Mouse (Mus musculus) limb, embryonic 15.5 days (tissue): ENCODE results near the gene Pex11b. TPM values are rescaled to one million over a fixed set of nuclear protein-coding genes. Genes with fewer than 3 reads are reported as not detected.

Source experiments
- ATAC-seq: fragments of 200-750 bp; cut with Nextera tagmentation; 2 replicates; pipeline ENCODE4 v1.8.0; 2017; ENCODE audit warnings: low read depth, moderate TSS enrichment; ENCODE audit not compliant: insufficient number of reproducible peaks, low FRiP score, low TSS enrichment
- H3K27ac ChIP-seq: fragments of 300-500 bp; sonication (generic); 2 replicates; pipeline ENCODE4 v1.5.1; 2015; ENCODE audit warnings: moderate library complexity, mild to moderate bottlenecking, inconsistent platforms
- H3K27me3 ChIP-seq: fragments of 300-500 bp; sonication (generic); 2 replicates; pipeline ENCODE4 v1.6.1; 2015; ENCODE audit warnings: inconsistent platforms
- H3K36me3 ChIP-seq: fragments of 300-500 bp; sonication (generic); 2 replicates; pipeline ENCODE4 v1.6.1; 2015; ENCODE audit warnings: inconsistent platforms
- H3K4me1 ChIP-seq: fragments of 300-500 bp; sonication (generic); 2 replicates; pipeline ENCODE4 v1.6.1; 2015; ENCODE audit warnings: inconsistent platforms
- H3K4me2 ChIP-seq: fragments of 300-500 bp; sonication (generic); 2 replicates; pipeline ENCODE4 v1.6.1; 2015; ENCODE audit warnings: mild to moderate bottlenecking, inconsistent platforms
- H3K4me3 ChIP-seq: fragments of 300-500 bp; sonication (generic); 2 replicates; pipeline ENCODE4 v1.5.1; 2015; ENCODE audit warnings: mild to moderate bottlenecking, inconsistent platforms
- H3K9ac ChIP-seq: fragments of 300-500 bp; sonication (generic); 2 replicates; pipeline ENCODE4 v1.6.1; 2015; ENCODE audit warnings: inconsistent platforms
- H3K9me3 ChIP-seq: fragments of 300-500 bp; sonication (generic); 2 replicates; pipeline ENCODE4 v1.6.1; 2016; ENCODE audit warnings: inconsistent platforms
- WGBS: fragments of 180-500 bp; shearing (Covaris S2); methylation state at CpG from one replicate; pipeline ENCODE4 v1.1.7; 2015; 5-methylcytosine and 5-hydroxymethylcytosine counted together
- polyA plus RNA-seq: library from polyadenylated mRNA; unstranded; fragments of >200 nt; fragmentation: Nextera tagmentation; extraction: Ambion mirVana; gene quantifications from 2 replicates; pipeline ENCODE4 v1.2.1, GENCODE M21; 2015

Gene Pex11b
- polyA plus RNA-seq, result 56.6 and 57.5 TPM in 2 replicates

DNA sequence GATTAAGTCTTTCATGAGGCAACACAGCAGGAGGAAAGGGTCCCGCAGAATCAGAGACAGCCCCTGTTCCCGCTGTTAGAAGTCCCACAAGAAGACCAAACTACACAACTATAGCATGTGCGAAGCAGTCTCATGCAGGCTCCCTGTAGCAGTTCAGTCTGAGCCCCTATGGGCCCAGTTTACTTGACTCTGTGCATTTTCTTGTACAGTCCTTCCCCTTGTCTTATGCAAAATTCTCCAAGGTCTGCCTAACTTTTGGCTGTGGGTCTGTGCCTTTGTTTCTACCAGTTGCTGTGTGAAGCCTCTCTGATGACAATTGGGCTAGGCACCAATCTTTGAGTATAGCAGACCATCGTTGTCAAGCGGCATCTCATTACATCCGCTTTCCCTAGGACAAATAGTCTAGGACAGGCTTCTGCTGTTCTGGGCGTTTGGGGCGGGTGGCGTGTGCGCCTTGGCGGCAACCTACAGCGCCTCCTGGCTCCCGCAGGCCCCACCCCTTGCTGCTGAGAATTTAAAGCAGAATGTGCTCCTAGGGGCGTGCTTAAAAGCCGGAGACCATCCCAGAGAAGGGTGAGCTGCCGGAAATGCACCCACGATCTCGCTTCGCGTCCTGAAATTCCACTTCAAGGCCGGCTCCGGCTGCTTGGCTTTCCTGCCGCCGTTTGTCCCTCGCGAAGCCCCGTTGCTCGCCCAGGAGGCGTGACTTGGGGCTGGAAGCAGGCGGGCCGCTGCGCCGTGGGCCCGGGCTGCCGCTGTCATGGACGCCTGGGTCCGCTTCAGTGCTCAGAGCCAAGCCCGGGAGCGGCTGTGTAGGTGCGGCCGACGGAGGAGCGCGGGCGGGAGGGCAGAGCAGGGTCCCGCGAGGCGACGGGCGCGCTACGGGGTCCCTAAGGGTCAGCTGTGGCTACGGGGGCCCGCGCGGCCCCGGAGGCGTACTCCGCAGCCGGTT is at the start of gene Pex11b, which contains the start of gene Gm42957:
Gene Pex11b, plus strand, starts transcription at position 449 of the 952 bp plus-strand sequence.
Gene Gm42957, plus strand, starts transcription at position 547 of the 952 bp plus-strand sequence.
- peaks cover 55% of the 10 kb centered on the region for H3K36me3 ChIP-seq
- peak within 1 kb of the TSS; percentile 95 for H3K9ac ChIP-seq
- no peaks in the 10 kb centered on the region for H3K9me3 ChIP-seq
- ATAC-seq, result peak; percentile 85
- H3K27ac ChIP-seq, result peak within 1 kb of the TSS; percentile 90
- WGBS, result 1% methylated on average over 60 of the region's 60 CpGs
- H3K4me2 ChIP-seq, result peak within 1 kb of the TSS; percentile 57
- peak within 1 kb of the TSS; percentile 90 for H3K4me3 ChIP-seq
- peaks cover 28% of the 10 kb centered on the region for H3K4me1 ChIP-seq
- H3K27me3 ChIP-seq, result no peaks in the 10 kb centered on the region

DNA sequence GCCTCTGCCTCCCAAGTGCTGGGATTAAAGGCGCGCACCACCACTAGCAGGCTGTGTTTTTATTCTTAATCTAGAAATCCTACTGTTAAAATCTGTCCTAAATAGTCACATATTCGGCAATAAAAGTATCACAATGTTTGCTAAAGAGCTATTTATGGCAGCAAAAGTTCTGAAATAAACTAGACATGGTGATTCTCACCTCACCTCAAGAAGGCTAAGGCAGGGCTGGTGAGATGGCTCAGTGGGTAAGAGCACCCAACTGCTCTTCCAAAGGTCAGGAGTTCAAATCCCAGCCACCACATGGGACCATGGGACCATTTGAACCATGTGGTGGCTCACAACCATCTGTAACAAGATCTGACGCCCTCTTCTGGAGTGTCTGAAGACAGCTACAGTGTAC is 44.5 kb upstream of the Pex11b start:
- Histone ChIP-seq H3K4me3 (no peak overlapping the region), H3K27ac (no peak overlapping the region), H3K4me1 (peaks cover 6% of the 10 kb centered on the region), H3K27me3 (no peaks in the 10 kb centered on the region), H3K9ac (no peak overlapping the region), H3K36me3 (no peaks in the 10 kb centered on the region), H3K9me3 (no peaks in the 10 kb centered on the region), H3K4me2 (no peak overlapping the region)
- WGBS, result 77% methylated on average over 4 of the region's 4 CpGs
- ATAC-seq, result no peak

DNA sequence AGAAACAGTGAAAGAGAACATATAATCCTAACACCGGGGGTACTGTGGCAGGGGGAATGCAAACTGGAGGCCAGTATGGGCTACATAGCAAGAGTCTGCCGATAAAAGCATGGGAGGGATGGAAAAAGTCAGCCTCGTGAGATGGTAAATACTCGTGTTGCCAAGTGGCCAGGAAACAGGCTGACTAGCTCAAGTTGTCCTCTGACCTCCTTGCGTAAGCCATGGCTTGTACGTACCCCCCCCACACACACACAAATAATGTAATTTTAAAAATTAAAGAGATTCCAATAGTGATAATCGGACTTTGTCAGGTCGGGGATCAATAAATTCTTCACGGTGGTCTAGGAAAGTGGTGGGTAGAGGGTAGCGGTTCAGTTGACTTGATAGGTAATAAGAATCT is 41.8 kb upstream of the Pex11b start:
- H3K9ac ChIP-seq, result peak overlapping the region; percentile 58
- peak overlapping the region; percentile 89; the same call in 1 of the 2 replicates for H3K27ac ChIP-seq
- ATAC-seq, result no peak
- peaks cover 5% of the 10 kb centered on the region; the same call in 1 of the 2 replicates for H3K27me3 ChIP-seq
- H3K4me1 ChIP-seq, result peaks cover 34% of the 10 kb centered on the region
- H3K9me3 ChIP-seq, result no peaks in the 10 kb centered on the region
- H3K4me2 ChIP-seq, result peak overlapping the region; percentile 75
- peak overlapping the region; percentile 75 for H3K4me3 ChIP-seq
- no peaks in the 10 kb centered on the region for H3K36me3 ChIP-seq
- WGBS, result under 1% methylated on average over 10 of the region's 10 CpGs

DNA sequence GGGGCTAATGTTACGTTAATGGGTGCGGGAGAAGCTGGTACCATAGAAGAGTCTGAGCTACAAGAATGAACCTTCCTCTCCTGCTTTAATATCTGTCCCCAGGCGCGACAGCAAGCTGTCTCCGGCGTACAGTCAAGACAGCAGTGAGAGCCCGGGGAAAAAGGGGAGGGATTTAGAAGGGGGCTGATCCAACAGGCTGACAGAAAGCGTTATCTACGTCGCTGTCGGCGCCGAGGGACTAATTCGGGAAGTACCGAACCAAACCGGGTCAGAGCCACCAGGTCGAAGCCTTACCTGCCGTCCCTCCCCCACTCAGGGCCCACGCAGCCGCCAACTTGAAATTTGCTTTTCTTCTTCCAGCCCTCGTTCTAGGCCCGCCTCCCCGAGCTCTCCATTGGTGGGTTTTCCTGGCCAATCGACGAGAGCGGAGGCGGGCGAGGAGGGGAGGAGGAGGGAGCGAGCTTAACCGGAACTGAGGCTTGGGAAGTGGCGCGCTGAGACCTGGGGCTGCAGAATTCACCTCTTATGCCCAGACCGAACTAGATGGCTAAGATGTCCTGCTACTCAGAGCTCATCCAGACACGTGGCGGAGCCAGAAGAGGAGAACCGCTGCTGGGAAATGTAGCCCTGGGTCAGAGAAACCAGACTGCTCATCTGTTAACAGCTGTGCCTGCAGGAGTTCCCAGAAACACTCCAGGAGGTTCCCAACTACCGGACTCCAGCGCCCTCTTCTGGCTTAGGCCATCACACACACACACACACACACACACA is 41.2 kb upstream of the Pex11b start, which contains the start of gene Polr3gl:
Gene Polr3gl, minus strand, starts transcription at position 392 of the 771 bp plus-strand sequence.
- WGBS, result under 1% methylated on average over 38 of the region's 38 CpGs
- peak within 1 kb of the TSS; percentile 75 for H3K4me3 ChIP-seq
- ATAC-seq, result peak; percentile 87

DNA sequence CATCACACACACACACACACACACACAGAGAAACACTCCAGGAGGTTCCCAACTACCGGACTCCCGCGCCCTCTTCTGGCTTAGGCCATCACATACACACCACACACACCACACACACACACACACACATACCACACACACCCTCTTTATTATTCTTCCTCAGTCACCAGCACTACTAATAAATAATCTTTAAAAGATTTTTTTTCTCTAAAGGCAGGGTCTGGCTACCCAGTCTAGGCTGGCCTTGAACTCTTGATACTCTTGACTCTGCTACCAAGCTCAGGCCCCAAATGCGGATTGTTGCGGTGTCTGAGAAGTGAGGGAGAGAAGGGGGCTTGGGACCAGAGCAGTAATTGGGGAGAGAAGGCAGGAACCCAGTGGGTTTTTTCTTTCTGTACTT is 40.3 kb upstream of the Pex11b start:
- Histone ChIP-seq H3K4me2 (no peak overlapping the region), H3K9ac (no peak overlapping the region), H3K4me3 (no peak overlapping the region), H3K36me3 (no peaks in the 10 kb centered on the region), H3K4me1 (peaks cover 44% of the 10 kb centered on the region), H3K9me3 (no peaks in the 10 kb centered on the region), H3K27ac (no peak overlapping the region), H3K27me3 (peaks cover 9% of the 10 kb centered on the region; the same call in 1 of the 2 replicates)
- ATAC-seq, result no peak
- WGBS, result 74% methylated on average over 5 of the region's 5 CpGs

More for the DNA sequence above, 41.2 kb upstream of the Pex11b start, which contains the start of gene Polr3gl:
- Histone ChIP-seq H3K27ac (peak within 1 kb of the TSS; percentile 89), H3K4me1 (peaks cover 39% of the 10 kb centered on the region), H3K27me3 (peaks cover 5% of the 10 kb centered on the region; the same call in 1 of the 2 replicates), H3K36me3 (no peaks in the 10 kb centered on the region), H3K4me2 (peak within 1 kb of the TSS; percentile 75), H3K9me3 (no peaks in the 10 kb centered on the region), H3K9ac (peak within 1 kb of the TSS; percentile 58)

DNA sequence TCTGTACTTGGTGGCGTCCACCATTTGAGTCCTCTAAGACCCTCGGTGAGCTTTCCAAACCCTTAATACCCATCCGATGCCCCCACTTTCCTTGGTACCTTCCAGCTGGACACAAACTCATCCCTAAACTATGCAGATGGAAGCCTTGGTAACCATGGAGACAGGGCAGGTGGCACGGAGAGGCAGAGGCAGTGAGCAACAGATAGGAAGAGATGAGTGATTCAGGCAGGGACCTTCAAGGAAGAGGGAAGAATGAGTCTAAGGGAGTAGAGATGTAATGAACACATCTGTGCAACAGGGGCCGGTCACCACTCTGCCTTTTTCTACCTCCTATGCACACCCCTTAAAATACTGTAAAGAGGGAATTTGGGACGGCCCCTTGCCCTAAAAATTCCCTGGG is 39.5 kb upstream of the Pex11b start:
- Histone ChIP-seq H3K9me3 (no peaks in the 10 kb centered on the region), H3K4me3 (peak overlapping the region; percentile 55), H3K27me3 (peaks cover 9% of the 10 kb centered on the region; the same call in 1 of the 2 replicates), H3K36me3 (no peaks in the 10 kb centered on the region), H3K4me1 (peaks cover 46% of the 10 kb centered on the region), H3K27ac (no peak overlapping the region), H3K4me2 (peak overlapping the region; percentile 95), H3K9ac (no peak overlapping the region)
- ATAC-seq, result no peak
- WGBS, result 23% methylated on average over 6 of the region's 6 CpGs

DNA sequence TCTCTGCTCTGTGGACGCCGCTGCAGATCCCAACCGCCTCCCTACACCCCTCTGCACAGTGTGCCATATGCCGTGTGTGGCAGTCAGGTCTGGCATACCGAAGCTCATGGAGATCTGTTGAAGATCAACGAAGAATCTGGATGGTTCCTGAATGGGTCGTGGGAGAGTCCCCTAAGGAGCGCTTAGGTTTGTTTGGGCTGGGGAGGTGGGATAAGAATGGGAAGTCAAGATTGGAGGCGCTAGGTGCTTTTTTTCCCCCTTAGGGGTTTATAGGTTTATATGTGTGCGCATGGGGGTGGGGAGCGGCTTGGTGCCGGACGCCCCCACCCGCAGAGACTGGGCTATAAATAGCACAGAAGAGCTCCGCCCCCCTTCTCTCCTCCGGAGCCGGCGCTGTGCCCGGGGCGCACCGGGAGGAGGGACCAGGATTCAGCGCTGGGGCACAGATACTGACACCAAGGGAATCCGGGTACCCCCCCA is 38.9 kb upstream of the Pex11b start, which contains the start of gene Ankrd34a:
Gene Ankrd34a, plus strand, starts transcription at position 409 of the 480 bp plus-strand sequence.
- Histone ChIP-seq H3K9me3 (no peaks in the 10 kb centered on the region), H3K27ac (peak within 1 kb of the TSS; percentile 74), H3K9ac (peak within 1 kb of the TSS; percentile 60), H3K27me3 (peaks cover 9% of the 10 kb centered on the region; the same call in 1 of the 2 replicates), H3K36me3 (no peaks in the 10 kb centered on the region), H3K4me2 (peak within 1 kb of the TSS; percentile 95), H3K4me1 (peaks cover 46% of the 10 kb centered on the region), H3K4me3 (peak within 1 kb of the TSS; percentile 55)
- ATAC-seq, result no peak
- 1% methylated on average over 19 of the region's 23 CpGs for WGBS

DNA sequence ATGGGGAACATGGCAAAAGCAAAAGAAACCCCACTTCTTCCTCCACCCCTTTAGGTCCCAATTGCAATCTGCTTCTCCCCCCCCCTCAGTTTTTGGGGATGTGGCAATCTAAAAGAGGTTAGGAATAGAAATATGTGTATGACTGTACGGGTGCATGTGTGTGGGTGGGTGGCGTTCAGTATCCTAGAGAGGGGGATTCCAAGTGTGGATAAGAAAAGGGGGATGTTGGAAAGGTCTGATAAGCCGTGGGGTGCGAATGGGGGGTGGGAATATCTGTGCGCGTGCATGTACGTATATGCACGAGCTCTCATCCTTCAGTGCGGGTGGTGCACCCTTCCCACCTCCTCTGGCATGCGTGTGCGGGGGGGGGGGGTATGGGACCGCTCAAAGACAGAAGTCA is 38.3 kb upstream of the Pex11b start:
- H3K9ac ChIP-seq, result peak overlapping the region; percentile 60
- peak overlapping the region; percentile 74; the same call in 1 of the 2 replicates for H3K27ac ChIP-seq
- H3K9me3 ChIP-seq, result no peaks in the 10 kb centered on the region
- H3K27me3 ChIP-seq, result peaks cover 9% of the 10 kb centered on the region; the same call in 1 of the 2 replicates
- peaks cover 46% of the 10 kb centered on the region for H3K4me1 ChIP-seq
- H3K36me3 ChIP-seq, result no peaks in the 10 kb centered on the region
- WGBS, result under 1% methylated on average over 10 of the region's 12 CpGs
- H3K4me2 ChIP-seq, result peak overlapping the region; percentile 95
- peak overlapping the region; percentile 55 for H3K4me3 ChIP-seq
- no peak for ATAC-seq

DNA sequence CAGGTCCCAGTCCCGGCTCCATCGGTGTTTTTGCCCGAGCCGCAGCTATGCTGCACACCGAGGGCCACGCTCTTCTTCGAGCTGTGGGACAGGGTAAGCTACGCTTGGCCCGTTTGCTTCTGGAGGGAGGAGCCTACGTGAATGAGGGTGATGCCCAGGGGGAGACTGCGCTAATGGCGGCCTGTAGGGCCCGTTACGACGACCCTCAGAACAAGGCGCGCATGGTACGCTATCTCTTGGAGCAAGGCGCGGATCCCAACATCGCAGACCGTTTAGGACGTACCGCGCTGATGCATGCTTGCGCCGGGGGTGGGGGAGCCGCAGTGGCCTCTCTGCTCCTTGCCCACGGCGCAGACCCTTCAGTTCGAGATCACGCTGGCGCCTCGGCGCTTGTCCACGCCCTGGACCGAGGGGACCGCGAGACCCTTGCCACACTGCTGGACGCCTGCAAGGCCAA is 37.7 kb upstream of the Pex11b start:
- H3K9ac ChIP-seq, result peak overlapping the region; percentile 60
- under 1% methylated on average over 40 of the region's 40 CpGs for WGBS
- H3K27me3 ChIP-seq, result peaks cover 9% of the 10 kb centered on the region; the same call in 1 of the 2 replicates
- peak overlapping the region; percentile 74 for H3K27ac ChIP-seq
- H3K4me3 ChIP-seq, result peak overlapping the region; percentile 55
- H3K9me3 ChIP-seq, result no peaks in the 10 kb centered on the region
- no peaks in the 10 kb centered on the region for H3K36me3 ChIP-seq
- H3K4me1 ChIP-seq, result peaks cover 48% of the 10 kb centered on the region
- ATAC-seq, result no peak
- H3K4me2 ChIP-seq, result peak overlapping the region; percentile 95

DNA sequence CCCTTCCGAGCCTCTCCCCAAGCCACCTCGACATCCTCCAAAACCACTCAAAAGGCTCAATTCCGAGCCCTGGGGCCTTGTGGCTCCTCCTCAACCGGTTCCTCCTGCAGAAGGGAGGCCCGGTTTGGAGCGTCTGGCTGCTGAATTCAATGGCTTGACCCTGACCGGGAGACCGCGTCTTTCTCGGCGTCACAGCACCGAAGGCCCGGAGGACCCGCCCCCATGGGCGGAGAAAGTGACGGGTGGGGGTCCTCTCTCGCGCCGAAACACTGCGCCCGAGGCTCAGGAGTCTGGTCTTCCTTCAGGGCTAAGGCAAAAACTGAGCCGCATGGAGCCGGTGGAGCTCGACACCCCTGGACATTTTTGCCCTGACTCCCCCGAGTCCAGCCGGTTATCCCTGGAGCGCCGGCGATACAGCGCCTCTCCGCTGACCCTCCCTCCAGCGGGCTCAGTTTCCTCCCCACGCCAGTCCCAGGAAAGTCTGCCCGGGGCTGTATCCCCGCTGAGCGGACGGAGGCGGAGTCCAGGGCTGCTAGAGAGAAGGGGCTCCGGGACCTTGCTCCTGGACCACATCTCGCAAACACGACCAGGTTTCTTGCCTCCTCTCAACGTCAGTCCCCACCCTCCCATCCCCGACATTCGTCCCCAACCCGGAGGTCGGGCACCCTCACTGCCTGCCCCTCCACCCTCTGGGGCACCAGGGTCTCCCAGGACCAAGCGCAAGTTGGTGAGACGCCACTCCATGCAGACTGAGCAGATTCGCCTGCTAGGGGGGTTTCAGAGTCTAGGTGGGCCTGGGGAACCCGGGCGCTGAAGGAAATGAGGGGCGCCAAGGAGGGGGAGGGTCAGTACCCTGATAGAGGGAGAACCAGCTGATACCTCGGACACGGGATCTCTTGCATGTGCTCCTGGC is 36.8 kb upstream of the Pex11b start:
- Histone ChIP-seq H3K4me1 (peaks cover 54% of the 10 kb centered on the region), H3K9ac (peak overlapping the region; percentile 60), H3K27me3 (peaks cover 9% of the 10 kb centered on the region; the same call in 1 of the 2 replicates), H3K27ac (peak overlapping the region; percentile 74), H3K4me2 (peak overlapping the region; percentile 95), H3K36me3 (no peaks in the 10 kb centered on the region), H3K9me3 (no peaks in the 10 kb centered on the region), H3K4me3 (peak overlapping the region; percentile 55)
- WGBS, result 2% methylated on average over 54 of the region's 54 CpGs
- ATAC-seq, result no peak
